Mouse (Mus musculus) stomach, postnatal 0 days (tissue): ENCODE measurements around the gene Trim63.

Experiments used
- CTCF ChIP-seq: IDR thresholded peaks from 2 replicates; pipeline ENCODE4 v1.5.1; 2016; ENCODE audit warnings: antibody characterized with exemption, low read depth, mild to moderate bottlenecking, moderate library complexity
- EP300 ChIP-seq: optimal IDR thresholded peaks from 2 replicates; pipeline ENCODE3; 2016; ENCODE audit warnings: antibody characterized with exemption

DNA sequence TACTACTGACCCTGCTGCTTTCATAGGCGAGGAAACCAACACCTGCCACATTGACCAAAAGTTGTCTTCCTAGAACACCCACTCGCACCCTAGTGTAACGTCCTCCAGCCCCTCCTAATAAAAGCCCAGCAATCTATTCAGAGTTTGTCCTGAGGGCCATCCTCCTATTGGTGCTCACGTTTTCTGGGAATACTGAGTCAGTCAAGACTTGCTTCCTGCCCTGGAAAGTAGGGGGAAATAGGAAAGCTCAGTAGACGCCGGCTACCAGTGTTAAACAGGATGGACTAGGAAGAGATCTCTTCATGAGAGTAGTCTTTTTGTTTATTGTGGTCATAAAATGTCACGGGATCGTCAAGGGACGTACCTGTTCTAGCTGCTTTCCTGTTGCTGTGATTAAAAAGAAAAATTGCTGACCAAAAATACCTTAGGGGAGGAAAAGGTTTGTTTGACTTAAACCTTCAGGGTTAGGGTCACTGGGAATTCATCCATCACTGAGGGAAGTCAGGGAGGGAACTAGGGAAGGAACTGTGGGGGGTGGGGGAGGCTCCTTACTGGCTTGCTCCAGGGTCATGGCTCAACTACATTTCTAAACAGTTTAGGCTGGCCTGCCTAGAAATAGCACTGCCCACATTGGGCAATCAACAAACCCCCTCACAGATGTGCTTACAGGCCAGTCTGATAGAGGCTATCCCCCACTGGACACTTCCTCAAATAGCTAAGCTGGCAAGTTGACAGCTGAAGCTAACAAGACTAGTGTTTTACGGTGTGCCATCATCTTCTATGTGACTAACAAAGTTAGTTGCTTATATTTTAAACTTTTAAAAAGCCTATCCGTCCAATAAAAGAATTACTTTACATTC is 26.3 kb upstream of the Trim63 start:
- TF ChIP-seq CTCF: no peak
- no peak for TF ChIP-seq EP300
